Mouse (Mus musculus): Measurements from ENCODE around the gene Akr1c6. TPM values are rescaled to one million over a fixed set of nuclear protein-coding genes. Genes with fewer than 3 reads are reported as not detected.

Gene Akr1c6
- total RNA-seq (2023), result not detected

DNA sequence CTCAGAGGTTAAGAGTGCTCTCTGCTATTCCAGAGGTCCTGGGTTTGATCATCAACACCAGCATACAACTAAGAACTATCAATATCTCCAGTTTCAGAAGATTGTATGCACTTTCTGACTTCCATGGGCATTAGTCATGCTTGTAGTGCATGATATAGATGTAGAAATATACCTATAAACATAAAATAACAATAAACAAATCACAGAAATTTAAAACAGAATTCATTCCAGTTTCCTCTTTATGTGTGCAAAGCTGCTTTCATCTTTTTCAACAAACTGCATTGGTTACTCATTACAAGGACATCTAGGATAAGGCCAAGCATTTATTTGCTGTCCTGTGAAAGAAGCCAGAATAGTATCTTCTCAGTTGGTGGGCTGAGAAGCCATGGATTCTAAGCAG, at the start of gene Akr1c6:
TSS of gene Akr1c6 (plus strand) at position 301 of the 400 bp plus-strand sequence.

Other genes starting within 250 kb of the Akr1c6 start
- 10 to 100 TPM; 15.6 to 16.3 TPM for gene Akr1c13, start 243.2 kb upstream of the Akr1c6 start, total RNA-seq (2023)
- gene Akr1c19, start 205.6 kb upstream of the Akr1c6 start, total RNA-seq (2023), result not detected
- gene Akr1c12, start 154.9 kb upstream of the Akr1c6 start, total RNA-seq (2023), result 1 to 10 TPM; 1.7 to 2.4 TPM
- not detected for gene Akr1c20, start 89.0 kb downstream of the Akr1c6 start, total RNA-seq (2023)
- not detected for gene Akr1c21, start 139.8 kb downstream of the Akr1c6 start, total RNA-seq (2023)
- gene Akr1e1, start 174.9 kb downstream of the Akr1c6 start, total RNA-seq (2023), result 1 to 10 TPM; 2.5 to 3.5 TPM

Data from T-cell, adult 66 days (primary cell).